Mouse (Mus musculus) c-Kit-positive CD71-positive TER-119-positive erythroid progenitor cells, embryonic 14.5 days (primary cell): Measurements from ENCODE around the gene Bak1.

Experiments
- DNase-seq: peaks from one replicate; pipeline ENCODE4 v3.0.0-alpha.2; 2013; ENCODE audit warnings: low spot score

The Bak1 gene

DNA sequence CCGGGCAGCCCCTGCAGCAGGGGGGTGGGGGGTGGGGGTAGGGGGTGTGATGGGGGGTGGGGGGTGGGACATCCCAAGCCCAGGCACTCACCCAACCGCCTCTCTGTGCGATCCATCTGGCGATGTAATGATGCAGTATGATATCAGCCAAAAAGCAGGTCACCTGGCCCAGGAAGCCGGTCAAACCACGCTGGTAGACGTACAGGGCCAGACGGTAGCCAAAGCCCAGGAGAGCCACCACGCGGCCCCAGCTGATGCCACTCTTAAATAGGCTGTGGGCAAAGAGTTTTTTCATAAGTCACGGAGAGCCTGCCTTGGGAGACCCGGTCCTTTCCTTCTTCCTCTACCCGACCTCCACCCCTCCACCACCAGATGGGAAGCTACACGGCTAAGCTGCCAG lies 7.7 kb downstream of the Bak1 start:
- no peak for DNase-seq

DNA sequence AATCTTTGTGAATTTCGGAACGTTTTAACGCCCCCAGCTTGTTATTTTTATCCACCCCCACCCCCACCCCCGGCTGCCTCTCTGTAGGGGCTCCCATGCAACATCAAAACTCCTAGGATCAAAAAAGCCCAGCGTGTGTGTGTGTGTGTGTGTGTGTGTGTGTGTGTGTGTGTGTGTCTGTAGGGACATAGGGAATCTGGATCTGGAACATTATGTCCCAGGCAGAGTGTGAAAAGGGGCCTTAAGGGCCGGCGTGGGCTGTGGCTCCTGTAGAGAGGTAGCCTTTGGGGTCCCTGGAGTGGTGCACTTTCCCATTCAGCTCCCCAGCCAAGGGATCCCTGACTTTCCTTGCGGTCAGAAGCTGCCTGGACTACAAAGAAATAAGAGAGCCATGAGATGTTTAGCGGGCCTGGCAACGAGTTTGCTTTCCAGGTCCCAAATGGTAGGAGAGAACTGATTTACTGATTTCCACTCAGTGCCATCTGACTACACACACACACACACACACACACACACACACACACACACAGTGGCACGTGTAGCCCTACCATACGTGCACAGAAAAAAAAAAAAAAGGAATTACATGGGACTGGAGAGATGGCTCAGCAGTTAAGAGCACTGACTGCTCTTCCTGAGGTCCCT lies 10.1 kb downstream of the Bak1 start:
- DNase-seq: no peak

DNA sequence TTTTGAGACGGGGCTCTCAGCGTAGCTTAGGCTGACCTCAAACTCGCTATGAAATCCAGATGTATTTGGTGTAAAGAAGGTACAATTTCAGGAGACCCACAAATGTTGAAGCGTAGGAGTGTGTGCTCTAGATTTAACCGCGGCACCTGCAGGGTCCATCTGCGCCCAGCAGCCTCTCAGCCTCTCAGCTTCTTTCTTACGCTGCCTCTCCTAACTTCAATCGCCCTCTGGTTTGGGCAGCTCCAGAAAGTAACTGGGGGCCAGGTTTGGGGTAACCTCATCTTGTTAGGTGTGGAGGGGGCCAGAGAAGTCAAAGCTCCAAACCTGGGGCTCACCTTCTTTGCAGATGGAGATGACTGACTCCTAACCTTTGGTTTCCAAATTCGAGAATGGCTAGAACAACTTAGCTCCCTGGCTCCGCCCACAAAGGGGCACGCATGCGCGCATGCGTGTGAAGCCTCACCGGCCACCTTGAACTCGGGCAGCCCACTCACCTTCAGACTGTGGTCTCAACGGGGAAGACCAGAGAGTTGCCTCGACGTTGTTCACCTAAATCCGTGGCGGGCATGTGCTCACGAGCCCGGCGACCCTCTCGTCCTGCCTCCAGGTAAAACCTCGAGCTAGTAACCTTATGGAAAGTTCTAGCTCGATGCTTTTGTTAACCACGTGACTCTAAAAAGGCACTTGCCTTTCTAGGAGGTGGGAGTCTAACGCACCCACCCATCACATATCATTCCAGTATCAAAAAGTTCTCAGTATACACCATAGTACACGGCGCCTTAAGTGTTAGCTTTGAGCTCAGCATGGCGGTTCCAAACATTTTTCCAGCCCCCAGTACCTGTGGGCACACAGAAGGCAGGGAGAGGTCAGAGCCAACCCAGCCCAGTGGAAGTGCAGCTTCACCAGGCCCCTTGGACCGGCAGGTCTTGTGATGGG lies 11.0 kb downstream of the Bak1 start:
- peak; percentile 92 for DNase-seq

DNA sequence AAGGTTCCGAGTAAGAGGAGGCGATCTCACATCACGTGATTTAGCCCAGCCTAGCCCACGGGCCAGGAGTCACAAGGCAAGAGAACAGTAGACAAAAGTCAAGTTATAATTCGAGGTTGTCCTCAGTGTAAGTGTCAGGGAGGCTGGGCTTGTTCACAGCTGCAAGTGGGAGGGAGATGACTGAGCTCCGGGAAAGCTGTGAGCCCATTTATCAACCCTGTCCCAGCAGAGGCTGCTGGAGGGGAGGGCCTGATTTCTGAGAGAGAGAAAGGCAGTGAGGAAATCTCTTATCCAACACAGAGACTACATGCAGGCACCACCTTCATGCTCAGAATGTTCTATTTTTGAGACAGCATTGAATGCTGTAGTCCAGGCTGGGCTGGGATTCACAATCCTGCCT lies 15.9 kb downstream of the Bak1 start:
- peak; percentile 47 for DNase-seq

DNA sequence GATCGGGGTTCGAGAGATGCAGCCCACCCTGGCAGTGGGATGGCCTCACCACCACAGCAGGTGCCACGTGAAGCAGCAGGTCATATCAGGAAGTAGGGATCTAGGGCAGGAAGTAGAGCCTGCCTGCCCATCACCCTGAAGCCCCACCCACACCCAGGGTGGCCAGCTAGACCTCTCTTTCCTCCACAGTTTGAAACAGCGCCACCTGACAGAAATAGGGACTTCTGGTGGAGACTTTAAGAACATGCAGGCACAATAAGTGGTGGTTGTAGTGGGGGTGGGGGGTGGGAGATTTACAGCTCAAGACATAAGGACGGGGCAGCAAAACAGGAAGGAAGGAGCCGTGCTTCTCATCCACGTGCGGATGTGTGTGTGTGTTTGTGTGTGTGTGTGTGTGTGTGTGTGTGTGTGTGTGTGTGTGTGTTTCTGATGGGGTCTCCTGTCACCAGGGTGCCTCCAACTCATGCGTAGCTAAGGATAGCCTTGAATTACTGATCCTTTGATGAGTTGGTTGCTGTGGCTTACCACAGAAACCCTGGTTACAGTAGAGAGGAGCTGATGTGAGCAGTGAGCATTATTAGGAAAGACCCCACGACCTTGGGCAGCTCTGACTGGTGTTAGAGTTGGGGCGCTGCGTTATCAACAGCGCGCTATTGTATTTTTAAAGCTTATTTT lies 16.7 kb downstream of the Bak1 start:
- DNase-seq: peak; percentile 48

DNA sequence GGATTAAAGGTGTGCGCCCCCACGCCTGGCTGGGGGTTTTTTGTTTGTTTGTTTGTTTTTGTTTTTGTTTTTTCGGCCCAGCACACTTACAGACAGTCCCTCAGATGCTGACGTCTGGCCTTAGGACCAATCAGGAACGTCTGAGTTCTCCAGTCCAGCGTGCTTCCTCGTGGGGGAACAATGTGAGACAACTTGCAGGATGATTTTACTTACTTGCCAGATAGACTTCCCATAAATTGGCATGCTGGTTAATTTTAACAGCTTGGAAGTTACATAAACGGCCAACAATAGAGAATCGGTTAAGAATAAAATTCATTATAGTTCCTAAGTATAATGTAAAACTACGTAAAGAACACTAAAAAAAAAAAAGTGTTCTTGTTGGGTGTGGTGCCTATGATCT lies 17.6 kb downstream of the Bak1 start:
- no peak for DNase-seq

DNA sequence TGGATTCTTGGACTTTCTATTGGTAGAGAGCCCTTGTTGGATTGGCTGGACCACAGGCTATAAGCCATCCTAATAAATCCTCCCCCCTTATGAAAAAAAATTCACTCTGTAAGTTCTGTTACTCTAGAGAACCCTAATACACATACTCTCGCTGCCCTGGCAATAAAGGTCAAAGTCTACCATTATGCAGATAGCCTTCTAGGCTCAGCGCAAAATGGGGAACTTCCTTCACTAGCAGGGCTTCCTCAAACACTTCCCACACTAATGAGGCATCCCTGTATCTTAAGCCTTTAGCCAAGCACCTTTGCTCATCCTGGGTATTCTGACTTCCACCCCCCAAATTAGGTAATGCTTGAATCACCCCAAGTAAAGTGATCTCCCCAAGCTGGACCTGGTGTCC lies 20.5 kb downstream of the Bak1 start:
- no peak for DNase-seq

DNA sequence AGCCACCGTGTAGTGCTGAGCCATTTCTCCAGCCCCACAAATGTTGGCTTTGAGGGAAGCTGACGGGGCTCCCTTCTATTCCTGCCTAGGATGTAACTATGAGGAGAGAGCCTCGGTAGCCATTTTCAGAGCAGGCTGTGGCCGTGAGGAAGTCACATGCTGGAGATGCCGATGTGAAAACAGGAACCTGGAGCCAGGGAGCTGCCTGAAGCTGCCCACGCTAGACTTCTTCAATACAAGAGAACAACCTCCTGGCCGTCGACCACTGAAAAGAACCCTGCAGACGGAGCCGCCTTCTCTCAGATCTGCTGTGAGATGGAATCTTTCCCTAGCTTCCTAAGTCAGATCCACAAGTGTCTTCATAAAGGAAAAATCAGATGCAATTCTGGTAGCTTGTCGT lies 23.2 kb downstream of the Bak1 start:
- no peak for DNase-seq

DNA sequence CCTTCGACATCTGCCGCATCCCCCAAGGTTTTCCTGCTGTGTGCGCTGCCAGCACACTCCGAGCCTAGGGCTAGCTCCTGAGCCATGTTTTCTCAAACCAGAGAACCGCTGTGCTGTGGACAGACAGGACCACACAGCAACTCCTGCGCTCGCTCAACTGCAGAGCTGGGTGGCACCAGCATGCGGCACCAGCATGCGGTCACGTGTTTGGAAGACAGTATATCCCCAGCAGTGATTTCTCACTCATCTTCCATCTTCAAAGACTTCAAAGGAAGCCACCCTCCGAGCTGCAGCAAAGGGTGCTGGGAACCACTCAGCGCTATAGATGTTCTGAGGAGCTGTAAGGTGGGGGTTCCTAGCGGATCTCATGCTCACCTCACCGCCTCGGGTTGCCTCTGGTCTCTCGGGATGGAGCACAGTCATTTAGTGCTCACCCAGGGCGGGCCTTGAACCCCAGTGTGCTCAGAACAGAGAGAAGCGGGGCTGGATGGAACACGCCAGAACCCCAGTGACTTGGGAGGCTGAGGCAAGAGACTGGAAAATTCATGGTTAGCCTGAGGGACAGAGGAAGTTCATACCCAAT lies 23.8 kb downstream of the Bak1 start:
- no peak for DNase-seq

DNA sequence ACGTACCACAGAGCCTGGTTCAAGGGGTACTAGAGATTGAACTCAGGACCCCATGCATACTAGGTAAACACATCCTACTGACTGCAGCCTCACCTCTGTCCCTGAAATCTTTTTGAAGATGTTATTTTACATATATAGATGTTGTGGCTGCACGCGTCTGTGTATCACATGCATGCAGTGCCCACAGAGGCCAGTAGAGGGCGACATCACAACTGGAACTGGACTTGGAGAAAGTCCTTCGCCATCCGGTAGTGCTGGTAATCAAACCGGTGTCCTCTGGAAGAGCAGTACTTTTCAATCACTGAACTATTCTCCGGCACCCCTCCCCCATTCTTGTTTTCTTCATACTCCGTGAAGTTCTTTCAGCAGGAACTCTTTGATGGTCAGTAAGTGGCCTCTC lies 24.4 kb downstream of the Bak1 start:
- peak; percentile 62 for DNase-seq

DNA sequence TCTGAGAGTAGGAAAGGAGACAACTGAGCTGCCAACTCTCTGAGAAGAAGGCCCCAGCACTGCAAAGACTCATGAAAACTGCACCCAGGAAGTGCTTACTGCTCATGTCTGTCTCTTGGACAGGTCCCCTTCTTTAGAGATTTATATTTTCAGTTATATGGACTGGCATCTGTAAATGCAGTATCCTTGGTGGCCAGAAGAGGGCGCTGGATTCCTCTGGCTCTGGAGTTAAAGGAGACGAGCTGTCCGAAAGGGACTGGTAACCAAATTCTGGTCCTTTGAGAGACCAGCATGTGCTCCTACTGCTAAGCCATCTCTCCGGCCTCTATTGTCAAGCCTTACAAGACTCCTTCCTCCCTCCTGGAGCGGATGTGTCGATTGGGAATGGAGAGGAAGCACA lies 26.9 kb downstream of the Bak1 start:
- DNase-seq: peak; percentile 41

DNA sequence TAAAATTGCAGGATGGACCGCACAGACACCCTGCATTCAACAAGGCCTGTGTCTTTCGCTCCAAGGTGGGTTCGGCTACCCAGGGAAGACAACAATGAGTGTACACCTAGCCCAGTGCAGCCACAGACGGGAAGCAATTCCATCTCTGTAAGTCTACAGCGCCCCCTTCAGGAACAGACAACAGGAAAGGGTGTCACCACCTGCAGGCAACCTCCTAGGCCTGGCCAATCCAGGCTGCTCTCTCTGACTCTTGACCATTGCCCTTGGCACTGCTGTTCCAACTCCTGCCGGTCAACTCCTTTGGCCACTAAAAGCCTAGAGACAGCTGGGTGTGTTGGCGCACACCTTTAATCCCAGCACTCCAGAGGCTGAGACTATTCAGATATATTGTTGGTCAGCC lies 27.7 kb downstream of the Bak1 start:
- peak; percentile 42 for DNase-seq

DNA sequence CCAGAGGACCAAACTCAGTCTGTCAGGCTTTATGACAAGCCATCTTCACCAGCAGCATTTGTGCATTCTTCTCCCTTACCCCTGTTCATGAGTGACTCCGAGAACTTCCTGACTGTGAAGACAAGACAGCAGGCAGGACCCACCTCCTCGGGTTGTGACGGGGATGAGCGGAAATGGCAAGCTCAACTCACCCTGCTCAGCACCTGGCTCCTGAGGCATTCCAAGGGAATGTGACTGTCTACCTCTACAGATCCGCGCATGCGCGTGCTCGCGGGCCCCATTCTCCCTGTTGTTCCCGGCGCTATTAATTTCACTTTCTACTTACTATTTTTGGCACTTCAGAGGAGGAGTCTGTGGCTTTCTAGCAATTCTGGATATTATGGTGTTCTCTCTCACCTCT lies 28.8 kb downstream of the Bak1 start:
- no peak for DNase-seq

DNA sequence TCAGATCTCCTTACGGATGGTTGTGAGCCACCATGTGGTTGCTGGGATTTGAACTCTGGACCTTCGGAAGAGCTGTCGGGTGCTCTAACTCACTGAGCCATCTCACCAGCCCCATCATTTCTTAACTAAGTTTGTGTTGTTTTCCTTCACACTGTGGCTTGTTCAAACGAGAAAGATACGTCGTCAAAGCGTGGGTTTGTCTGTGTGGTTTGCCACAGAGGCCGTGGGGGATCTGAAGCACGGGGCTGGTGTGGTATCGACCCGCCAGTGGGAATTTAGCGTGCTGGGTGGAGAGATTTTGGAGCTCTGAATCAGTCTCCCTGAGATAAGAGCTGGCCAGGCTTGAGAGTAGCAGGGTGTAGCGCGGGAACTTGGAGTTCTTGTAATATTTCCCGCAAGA lies 30.5 kb downstream of the Bak1 start:
- DNase-seq: no peak

DNA sequence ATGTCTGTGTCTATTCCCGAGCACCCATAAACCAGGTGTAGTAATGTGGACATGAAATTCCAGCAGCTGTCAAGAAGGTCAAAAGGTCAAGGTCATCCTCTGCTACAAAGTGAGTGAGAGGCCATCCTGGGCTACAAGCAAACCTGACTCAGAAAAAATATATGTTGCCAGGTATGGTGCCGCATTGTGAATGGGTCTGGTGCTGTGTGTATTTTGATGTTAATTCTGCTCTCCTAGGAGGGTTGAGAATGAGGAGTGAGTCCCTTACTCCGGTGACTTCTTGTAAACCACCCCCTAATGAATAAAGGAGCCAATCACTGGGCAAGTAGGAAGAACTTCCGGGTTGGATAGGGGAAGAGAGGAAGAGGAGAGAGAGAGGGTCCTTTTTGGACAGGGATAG lies 31.1 kb downstream of the Bak1 start:
- no peak for DNase-seq

DNA sequence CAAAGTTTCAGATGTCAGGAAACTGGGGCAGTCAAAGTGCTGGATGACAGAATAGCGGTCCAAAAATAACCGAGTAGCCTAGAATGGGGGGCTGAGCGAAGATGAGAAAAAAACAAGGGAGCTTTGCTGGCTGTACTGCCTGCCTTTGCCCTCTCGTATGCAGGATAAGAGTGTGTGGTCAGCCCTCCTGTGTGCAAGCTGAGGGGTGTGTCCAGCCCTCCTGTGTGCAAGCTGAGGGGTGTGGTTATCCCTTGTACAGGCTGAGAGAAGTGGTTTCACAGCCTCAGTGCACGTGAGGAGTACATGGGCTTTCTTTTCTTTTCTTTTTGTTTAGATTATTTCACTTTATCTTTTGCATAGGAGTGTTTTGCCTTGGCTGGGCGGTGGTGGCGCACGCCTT lies 33.2 kb downstream of the Bak1 start:
- DNase-seq: no peak

DNA sequence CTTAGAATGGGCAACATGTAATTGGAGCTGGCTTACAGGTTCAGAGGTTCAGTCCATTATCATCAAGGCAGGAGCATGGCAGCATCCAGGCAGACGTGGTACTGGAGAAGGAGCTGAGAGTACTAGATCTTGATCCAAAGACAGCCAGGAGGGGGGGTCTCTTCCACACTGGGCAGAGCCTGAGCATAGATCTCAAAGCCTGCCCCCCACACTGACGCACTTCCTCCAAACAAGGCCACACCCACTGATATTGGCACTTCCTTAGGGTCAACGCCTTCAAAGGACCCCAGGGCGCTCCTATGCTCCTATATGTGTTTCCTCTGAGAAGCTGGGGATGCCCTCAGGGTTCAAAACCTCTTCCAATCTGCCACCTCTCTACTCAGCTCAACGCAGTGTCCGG lies 33.8 kb downstream of the Bak1 start:
- no peak for DNase-seq

DNA sequence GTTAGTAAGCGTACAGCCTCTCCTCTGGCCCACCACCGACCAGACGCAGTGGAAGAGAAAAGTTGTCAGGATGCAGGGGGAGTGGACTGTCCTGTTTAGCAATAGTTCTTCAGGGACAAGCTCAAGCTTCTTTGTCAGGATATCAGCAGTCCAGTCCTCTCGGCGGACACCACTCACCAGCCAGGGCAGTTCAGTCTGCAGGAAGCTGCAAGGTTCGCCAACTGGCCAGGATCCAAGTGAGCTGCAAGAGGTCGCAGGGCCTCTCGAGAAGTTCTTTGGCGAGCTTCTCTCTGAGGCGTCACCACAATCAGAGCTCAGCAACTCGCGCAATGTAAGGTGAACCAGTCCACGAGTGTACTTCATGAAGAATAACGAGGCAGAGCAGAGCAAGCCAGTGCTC lies 34.4 kb downstream of the Bak1 start:
- no peak for DNase-seq

DNA sequence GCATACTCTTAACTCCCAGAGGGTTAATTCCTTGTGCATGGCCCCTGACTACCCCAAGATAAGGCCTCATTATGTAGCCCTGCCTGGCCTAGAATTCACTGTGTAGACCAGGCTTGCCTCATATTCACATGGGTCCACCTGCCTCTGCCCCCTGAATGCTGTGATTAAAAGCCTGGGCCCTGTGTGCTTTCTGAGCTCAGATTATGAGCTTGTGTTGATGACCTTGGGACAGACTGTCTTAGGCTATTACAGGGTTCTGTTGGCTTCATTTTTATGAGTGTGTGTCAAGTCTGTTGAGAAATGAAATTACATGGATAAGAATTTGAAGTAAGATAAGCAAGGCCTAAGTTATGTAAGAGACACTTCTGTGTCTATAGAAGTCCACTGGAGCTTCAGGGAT lies 38.3 kb downstream of the Bak1 start:
- no peak for DNase-seq

DNA sequence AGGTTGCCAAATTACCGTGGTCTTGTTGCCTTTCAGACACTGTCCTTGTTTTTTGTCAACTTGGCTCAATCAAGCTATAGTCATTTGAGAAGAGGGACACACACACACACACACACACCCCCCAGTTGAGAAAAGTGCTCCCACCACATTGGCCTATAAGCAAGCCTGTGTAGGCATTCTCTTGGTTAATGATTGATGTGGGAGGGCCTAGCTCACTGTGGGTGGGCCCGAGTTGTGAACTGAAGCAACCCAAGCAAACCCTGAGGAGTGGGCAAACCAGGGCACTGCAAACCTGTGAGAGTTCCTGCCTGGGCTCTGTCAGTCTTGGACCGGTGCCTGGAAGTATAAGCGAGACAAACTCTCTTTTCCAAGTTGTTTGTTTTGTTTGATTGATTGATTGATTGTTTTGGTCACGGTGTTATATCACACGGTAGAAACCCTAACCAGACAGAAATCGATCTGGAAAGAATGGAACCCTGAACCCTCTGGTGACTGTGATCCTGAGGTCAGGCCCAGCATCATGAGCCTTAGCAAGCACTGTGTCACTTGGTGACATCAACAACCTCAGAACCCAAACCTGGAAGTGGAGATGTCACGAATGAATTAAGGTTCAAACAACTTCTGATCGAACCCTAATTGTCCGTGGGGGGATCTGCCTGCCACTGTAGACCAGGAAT lies 43.2 kb downstream of the Bak1 start:
- no peak for DNase-seq

DNA sequence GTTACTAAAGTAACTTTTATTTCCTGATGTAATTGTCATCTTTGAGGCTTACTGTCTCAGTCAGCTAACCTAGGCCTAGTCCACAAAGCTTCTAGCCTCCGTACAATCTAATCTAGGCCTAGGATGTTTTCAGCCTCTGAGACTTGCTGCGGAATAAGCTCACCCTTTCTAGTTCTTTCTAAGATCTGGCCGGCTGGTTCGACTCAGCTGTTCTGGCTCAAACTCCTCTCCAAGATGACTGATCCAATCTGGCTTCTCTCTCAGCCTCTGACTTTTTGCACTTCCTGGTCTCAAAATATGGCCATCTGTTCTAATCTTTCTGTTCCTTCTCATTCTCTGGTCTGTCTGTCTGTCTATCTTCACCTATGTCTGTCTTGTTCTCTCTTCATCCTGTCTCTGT lies 45.4 kb downstream of the Bak1 start:
- no peak for DNase-seq

DNA sequence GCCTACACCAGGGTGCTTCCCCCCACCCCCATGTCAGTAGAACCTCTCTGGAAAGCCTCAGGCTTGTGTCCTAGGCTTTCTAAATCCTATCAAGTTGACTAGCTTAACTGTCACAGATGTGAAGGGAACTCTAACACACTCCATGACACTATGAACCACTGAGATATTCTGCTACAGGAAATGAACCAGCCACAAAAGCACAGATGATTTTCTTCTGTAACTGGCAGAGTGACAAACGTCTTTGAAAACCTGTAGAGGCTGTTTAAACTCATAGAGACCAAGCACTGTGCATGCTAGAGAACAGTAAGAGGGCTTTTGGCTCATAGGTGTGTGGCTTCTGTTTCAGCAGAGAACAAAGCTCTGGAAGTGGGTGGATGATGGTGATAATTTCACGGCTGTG lies 47.8 kb downstream of the Bak1 start:
- DNase-seq: no peak
